Mouse (Mus musculus): ENCODE measurements around the gene Ctnnal1.

GRCm38 (mm10) chr4:56914338-56914737 lies 49.4 kb upstream of the Ctnnal1 start:
- TF ChIP-seq CTCF (IDR thresholded peaks at IDR 0.05; ENCODE audit: low read depth) (no peak), EP300 (IDR thresholded peaks at IDR 0.05; ENCODE audit: low read depth) (no peak)
